Mouse (Mus musculus) liver, embryonic 14.5 days (tissue): ENCODE data around the gene Fry. TPM values are rescaled to one million over a fixed set of nuclear protein-coding genes. Genes with fewer than 3 reads are reported as not detected.

ENCODE experiments used
- ATAC-seq: fragments of 200-750 bp; cut with Nextera tagmentation; 2 replicates; pipeline ENCODE4 v1.8.0; 2017; ENCODE audit warnings: moderate number of reproducible peaks, mild to moderate bottlenecking, moderate library complexity; ENCODE audit not compliant: insufficient read depth
- DNase-seq, 3 experiments: peaks; one replicate each; pipeline ENCODE4 v3.0.0-alpha.2; 2012 to 2013; ENCODE audit warnings: low read depth in 3 of 3, low spot score in 3 of 3
- H3K27ac ChIP-seq: fragments of 300-500 bp; sonication (generic); 2 replicates; pipeline ENCODE4 v1.5.1; 2014; ENCODE audit warnings: moderate library complexity, mild to moderate bottlenecking, control low read depth, inconsistent platforms
- H3K27me3 ChIP-seq: fragments of 300-500 bp; sonication (generic); 2 replicates; pipeline ENCODE4 v1.6.1; 2014; ENCODE audit warnings: mild to moderate bottlenecking, low read length, moderate library complexity; ENCODE audit not compliant: control insufficient read depth, insufficient read depth
- H3K36me3 ChIP-seq: fragments of 300-500 bp; sonication (generic); replicated peaks from 2 replicates; pipeline ENCODE4 v1.6.1; 2014; ENCODE audit warnings: low read depth; ENCODE audit not compliant: control insufficient read depth, insufficient read depth
- H3K4me1 ChIP-seq, 2 experiments: fragments of 200-500 bp in 1 of 2; fragments of 300-500 bp in 1 of 2; sonication (generic) in 1 of 2; replicated peaks; 2 replicates each; pipeline ENCODE4 v1.6.1; 2012 to 2014; ENCODE audit warnings: antibody characterized with exemption in 1 of 2, inconsistent platforms in 1 of 2, low read length in 1 of 2; ENCODE audit not compliant: control insufficient read depth in 2 of 2, insufficient read depth in 2 of 2
- H3K4me2 ChIP-seq: fragments of 300-500 bp; sonication (generic); 2 replicates; pipeline ENCODE4 v1.6.1; 2014; ENCODE audit warnings: low read depth, mild to moderate bottlenecking, control low read depth, moderate library complexity
- H3K4me3 ChIP-seq, 2 experiments: fragments of 200-500 bp in 1 of 2; fragments of 300-500 bp in 1 of 2; sonication (generic) in 1 of 2; 2 replicates each; pipeline ENCODE4 v1.5.1; 2012 to 2014; ENCODE audit warnings: low read depth in 2 of 2, low read length in 2 of 2, mild to moderate bottlenecking in 2 of 2, control low read depth in 1 of 2, inconsistent platforms in 1 of 2, moderate library complexity in 1 of 2; ENCODE audit not compliant: insufficient read depth in 1 of 2
- H3K9ac ChIP-seq: fragments of 300-500 bp; sonication (generic); replicated peaks from 2 replicates; pipeline ENCODE4 v1.6.1; 2014; ENCODE audit warnings: mild to moderate bottlenecking, control low read depth, moderate library complexity
- H3K9me3 ChIP-seq: fragments of 300-500 bp; sonication (generic); 2 replicates; pipeline ENCODE4 v1.6.1; 2016; ENCODE audit warnings: low read length, mixed read lengths; ENCODE audit not compliant: control insufficient read depth
- CTCF ChIP-seq: IDR thresholded peaks from 2 replicates; pipeline ENCODE4 v1.5.1; 2016; ENCODE audit warnings: antibody characterized with exemption, low read depth, control low read depth
- EP300 ChIP-seq: IDR thresholded peaks from 2 replicates; pipeline ENCODE4 v1.6.1; 2016; ENCODE audit warnings: antibody characterized with exemption, low read depth
- WGBS: fragments of 180-500 bp; shearing (Covaris S2); extraction: QIAGEN DNeasy Blood & Tissue Kit; methylation state at CpG from one replicate; pipeline ENCODE4 v1.1.7; 2014; ENCODE audit not compliant: insufficient replicate concordance; 5-methylcytosine and 5-hydroxymethylcytosine counted together
- polyA plus RNA-seq, 2 experiments: library from polyadenylated mRNA; depleted of rRNA in 1 of 2; stranded (reverse) in 1 of 2; unstranded in 1 of 2; fragments of >200 nt; fragmentation: Nextera tagmentation in 1 of 2; extraction: Ambion mirVana in 1 of 2; gene quantifications; 2 replicates each; pipeline versions ENCODE4 v1.2.1 to v1.2.3; 2012 to 2014

Gene Fry
- polyA plus RNA-seq, 2 experiments, result 1.4 to 1.9 TPM

GRCm38 (mm10) chr5:150164671-150165070 lies 46.2 kb downstream of the Fry start:
- no peak overlapping the region for H3K9ac ChIP-seq
- H3K27ac ChIP-seq, result no peak overlapping the region
- no peaks in the 10 kb centered on the region for H3K4me1 ChIP-seq
- no peaks in the 10 kb centered on the region for H3K27me3 ChIP-seq
- H3K9me3 ChIP-seq, result no peaks in the 10 kb centered on the region
- no peak for DNase-seq
- TF ChIP-seq EP300 (no peak), CTCF (no peak)
- no peak overlapping the region for H3K4me2 ChIP-seq
- 73% methylated on average over 3 of the region's 3 CpGs for WGBS
- no peaks in the 10 kb centered on the region for H3K36me3 ChIP-seq
- ATAC-seq, result no peak
- no peak overlapping the region for H3K4me3 ChIP-seq

DNA sequence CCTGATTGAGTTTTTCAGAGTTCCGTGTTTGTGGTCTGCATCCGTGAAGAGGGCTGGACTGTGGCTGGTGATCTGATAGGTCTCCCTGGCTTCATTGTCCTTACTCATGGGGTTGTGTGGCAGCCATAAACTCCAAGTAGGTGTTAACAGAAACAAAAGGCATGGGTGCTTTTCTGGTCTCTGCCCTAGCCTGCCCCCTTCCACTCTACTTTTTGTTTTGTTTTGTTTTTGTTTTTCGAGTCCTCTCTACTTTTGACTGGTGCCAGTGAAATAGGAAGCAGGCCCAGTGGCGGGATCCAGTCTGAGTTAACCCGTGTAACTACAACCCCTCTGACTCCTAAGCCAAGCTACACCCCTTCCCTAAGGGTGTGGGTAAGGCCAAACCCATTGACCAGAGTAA lies 48.4 kb downstream of the Fry start:
- H3K27ac ChIP-seq, result no peak overlapping the region
- no peaks in the 10 kb centered on the region for H3K36me3 ChIP-seq
- 0 out of 4 replicates have a peak, but pooled peaks cover 0 to 2% of the 10 kb centered on the region in 2 experiments for H3K4me1 ChIP-seq
- H3K4me2 ChIP-seq, result no peak overlapping the region
- DNase-seq (no peak), ATAC-seq (no peak)
- no peak overlapping the region for H3K4me3 ChIP-seq
- no peaks in the 10 kb centered on the region for H3K9me3 ChIP-seq
- H3K27me3 ChIP-seq, result no peaks in the 10 kb centered on the region
- no peak overlapping the region for H3K9ac ChIP-seq
- TF ChIP-seq CTCF (no peak), EP300 (no peak)
- WGBS, result 56% methylated on average over 5 of the region's 5 CpGs

GRCm38 (mm10) chr5:150167287-150167686 lies 48.8 kb downstream of the Fry start:
- TF ChIP-seq EP300, result no peak
- TF ChIP-seq CTCF, result no peak
- H3K9ac ChIP-seq, result no peak overlapping the region
- no peak overlapping the region for H3K4me2 ChIP-seq
- H3K9me3 ChIP-seq, result no peaks in the 10 kb centered on the region
- 0 out of 4 replicates have a peak, but pooled peaks cover 0 to 2% of the 10 kb centered on the region in 2 experiments for H3K4me1 ChIP-seq
- DNase-seq (no peak), ATAC-seq (no peak)
- H3K27me3 ChIP-seq, result no peaks in the 10 kb centered on the region
- H3K4me3 ChIP-seq, result no peak overlapping the region
- no peak overlapping the region for H3K27ac ChIP-seq
- H3K36me3 ChIP-seq, result no peaks in the 10 kb centered on the region
- WGBS, result 50% methylated on average over 2 of the region's 2 CpGs

- ATAC-seq (peak; percentile 43; the same call in 1 of the 2 replicates), DNase-seq (peak; percentile 16 to 24 (median 19))
- H3K4me2 ChIP-seq, result no peak overlapping the region
- H3K9ac ChIP-seq, result no peak overlapping the region
- no peaks in the 10 kb centered on the region for H3K27me3 ChIP-seq
- no peaks in the 10 kb centered on the region for H3K36me3 ChIP-seq
- no peak overlapping the region for H3K27ac ChIP-seq
- TF ChIP-seq EP300 (no peak), CTCF (peak; percentile 64)
- no peaks in the 10 kb centered on the region for H3K9me3 ChIP-seq
- no peak overlapping the region for H3K4me3 ChIP-seq
- H3K4me1 ChIP-seq, result 0 out of 4 replicates have a peak, but pooled peaks cover 0 to 2% of the 10 kb centered on the region in 2 experiments
- 3% methylated on average over 9 of the region's 9 CpGs for WGBS
These were observed 50.3 kb downstream of the Fry start for GRCm38 (mm10) chr5:150168712-150169111.

- Histone ChIP-seq H3K4me1 (peaks cover 0 to 5% of the 10 kb centered on the region in 2 experiments; a peak in 1 of 4 replicates), H3K9ac (no peak overlapping the region), H3K27ac (no peak overlapping the region), H3K9me3 (no peaks in the 10 kb centered on the region; the same call in 1 of the 2 replicates), H3K4me3 (no peak overlapping the region), H3K4me2 (no peak overlapping the region), H3K36me3 (no peaks in the 10 kb centered on the region), H3K27me3 (no peaks in the 10 kb centered on the region)
- 39% methylated on average over 10 of the region's 10 CpGs for WGBS
- DNase-seq (no peak), ATAC-seq (no peak)
- no peak for TF ChIP-seq CTCF
- TF ChIP-seq EP300, result no peak
These were observed 53.1 kb downstream of the Fry start for GRCm38 (mm10) chr5:150171562-150171961.
